Mouse (Mus musculus) embryonic facial prominence, embryonic 14.5 days (tissue): ENCODE data around the gene Smim8. TPM values are rescaled to one million over a fixed set of nuclear protein-coding genes. Genes with fewer than 3 reads are reported as not detected.

Experiments used
- ATAC-seq: fragments of 200-750 bp; cut with Nextera tagmentation; 2 replicates; pipeline ENCODE4 v1.8.0; 2017; ENCODE audit warnings: low read depth, moderate number of reproducible peaks, moderate TSS enrichment
- DNase-seq: peaks from one replicate; pipeline ENCODE4 v3.0.0-alpha.2; 2015; ENCODE audit warnings: low spot score
- H3K27ac ChIP-seq: fragments of 300-500 bp; sonication (generic); replicated peaks from 2 replicates; pipeline ENCODE4 v1.5.1; 2014; ENCODE audit warnings: low read depth, mild to moderate bottlenecking, low read length, moderate library complexity
- H3K27me3 ChIP-seq: fragments of 300-500 bp; sonication (generic); replicated peaks from 2 replicates; pipeline ENCODE4 v1.6.1; 2014; ENCODE audit warnings: low read length; ENCODE audit not compliant: control insufficient read depth, insufficient read depth
- H3K36me3 ChIP-seq: fragments of 300-500 bp; sonication (generic); 2 replicates; pipeline ENCODE4 v1.6.1; 2014; ENCODE audit warnings: low read length, mixed read lengths; ENCODE audit not compliant: control insufficient read depth, insufficient read depth
- H3K4me1 ChIP-seq: fragments of 300-500 bp; sonication (generic); 2 replicates; pipeline ENCODE4 v1.6.1; 2014; ENCODE audit warnings: antibody characterized with exemption, low read length; ENCODE audit not compliant: control insufficient read depth, insufficient read depth
- H3K4me2 ChIP-seq: fragments of 300-500 bp; sonication (generic); 2 replicates; pipeline ENCODE4 v1.6.1; 2014; ENCODE audit warnings: low read depth, mild to moderate bottlenecking, low read length, moderate library complexity, mixed read lengths
- H3K4me3 ChIP-seq: fragments of 300-500 bp; sonication (generic); 2 replicates; pipeline ENCODE4 v1.5.1; 2014; ENCODE audit warnings: low read depth, mild to moderate bottlenecking, low read length
- H3K9ac ChIP-seq: fragments of 300-500 bp; sonication (generic); 2 replicates; pipeline ENCODE4 v1.6.1; 2014; ENCODE audit warnings: low read depth, mild to moderate bottlenecking, low read length, moderate library complexity, mixed read lengths
- H3K9me3 ChIP-seq: fragments of 300-500 bp; sonication (generic); 2 replicates; pipeline ENCODE4 v1.6.1; 2016; ENCODE audit warnings: low read length; ENCODE audit not compliant: control insufficient read depth
- WGBS: fragments of 180-500 bp; shearing (Covaris S2); extraction: QIAGEN DNeasy Blood & Tissue Kit; methylation state at CpG from one replicate; pipeline ENCODE4 v1.1.7; 2014; 5-methylcytosine and 5-hydroxymethylcytosine counted together
- polyA plus RNA-seq: library from polyadenylated mRNA; unstranded; fragments of >200 nt; fragmentation: Nextera tagmentation; extraction: Ambion mirVana; gene quantifications from 2 replicates; pipeline ENCODE4 v1.2.1, GENCODE M21; 2014

Smim8 gene
- polyA plus RNA-seq: 47.3 and 52.7 TPM in 2 replicates

DNA sequence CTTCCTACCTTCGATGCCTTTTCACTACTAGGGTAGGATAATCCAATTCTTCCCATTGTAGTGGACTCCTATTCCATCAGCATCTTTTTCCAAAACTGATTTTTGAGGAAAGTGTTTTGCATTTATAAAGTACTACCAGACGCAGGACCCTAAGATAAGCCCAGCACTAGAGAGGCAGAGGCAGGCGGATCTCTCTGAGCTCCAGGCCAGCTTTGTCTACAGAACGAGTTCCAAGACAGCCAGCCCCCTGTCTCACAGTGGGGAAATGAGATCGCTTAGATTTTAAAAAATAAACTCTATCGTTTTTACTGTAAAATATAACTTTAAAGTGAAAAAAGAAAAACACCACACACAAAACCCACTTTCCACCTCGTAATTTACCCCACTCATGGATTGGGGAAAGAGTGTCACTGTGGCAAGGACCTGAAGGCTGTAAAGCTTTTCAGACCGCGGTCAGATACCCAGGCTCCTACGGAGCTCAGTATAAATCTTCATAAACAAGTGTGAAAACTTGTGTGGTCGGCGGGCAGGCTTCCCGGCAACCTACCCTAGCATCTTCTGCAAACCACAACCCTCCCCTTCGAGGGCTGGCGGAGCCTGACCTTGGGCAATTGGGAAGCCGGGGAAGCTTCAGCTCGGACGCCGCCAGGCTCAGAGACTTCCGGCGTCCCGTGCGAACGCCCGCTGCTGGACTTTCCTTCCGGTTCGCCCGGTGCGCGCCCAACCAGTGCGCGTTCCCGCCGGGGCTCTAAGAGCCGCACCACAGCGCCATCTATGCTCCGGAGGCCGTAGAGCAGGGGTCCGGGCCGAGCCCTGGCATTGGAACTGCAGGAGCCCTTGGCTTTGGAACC is at the start of gene Smim8:
Smim8 (minus strand) TSS at position 747 of the 851 bp plus-strand sequence.
- no peaks in the 10 kb centered on the region for H3K36me3 ChIP-seq
- H3K27me3 ChIP-seq: no peaks in the 10 kb centered on the region
- DNase-seq (peak; percentile 95), ATAC-seq (peak; percentile 95)
- H3K9me3 ChIP-seq: no peaks in the 10 kb centered on the region
- 0 out of 2 replicates have a peak, but pooled peaks cover 3% of the 10 kb centered on the region for H3K4me1 ChIP-seq
- H3K9ac ChIP-seq: peak within 1 kb of the TSS; percentile 83
- H3K4me3 ChIP-seq: peak within 1 kb of the TSS; percentile 70
- WGBS: 6% methylated on average over 34 of the region's 40 CpGs
- H3K4me2 ChIP-seq: peak within 1 kb of the TSS; percentile 76
- H3K27ac ChIP-seq: peak within 1 kb of the TSS; percentile 78; the same call in 1 of the 2 replicates

DNA sequence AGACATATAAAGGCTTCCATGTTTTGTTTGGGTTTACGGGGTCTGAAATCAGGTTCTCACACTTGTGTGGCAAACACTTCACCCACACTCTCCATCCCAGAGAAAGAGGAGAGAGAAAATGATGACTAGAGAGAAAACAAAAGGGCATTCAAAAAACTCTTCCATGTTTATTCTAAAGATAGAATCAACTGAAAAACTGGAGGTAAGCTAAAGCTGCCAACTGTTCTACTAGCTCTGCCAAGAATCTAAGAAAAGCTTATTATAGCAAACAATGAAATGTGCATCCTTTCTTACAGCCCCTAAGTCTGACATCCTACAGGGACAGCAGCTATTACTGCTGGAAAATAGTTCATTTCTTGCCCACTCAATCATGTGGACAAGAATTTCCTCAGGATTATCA is 45.7 kb upstream of the Smim8 start:
- 97% methylated on average over 1 of the region's 1 CpGs for WGBS
- no peak for ATAC-seq
- Histone ChIP-seq H3K4me1 (no peaks in the 10 kb centered on the region), H3K4me3 (no peak overlapping the region), H3K4me2 (no peak overlapping the region), H3K27ac (no peak overlapping the region), H3K36me3 (peaks cover 15% of the 10 kb centered on the region), H3K9me3 (no peaks in the 10 kb centered on the region), H3K9ac (no peak overlapping the region), H3K27me3 (no peaks in the 10 kb centered on the region)
- peak; percentile 15 for DNase-seq

DNA sequence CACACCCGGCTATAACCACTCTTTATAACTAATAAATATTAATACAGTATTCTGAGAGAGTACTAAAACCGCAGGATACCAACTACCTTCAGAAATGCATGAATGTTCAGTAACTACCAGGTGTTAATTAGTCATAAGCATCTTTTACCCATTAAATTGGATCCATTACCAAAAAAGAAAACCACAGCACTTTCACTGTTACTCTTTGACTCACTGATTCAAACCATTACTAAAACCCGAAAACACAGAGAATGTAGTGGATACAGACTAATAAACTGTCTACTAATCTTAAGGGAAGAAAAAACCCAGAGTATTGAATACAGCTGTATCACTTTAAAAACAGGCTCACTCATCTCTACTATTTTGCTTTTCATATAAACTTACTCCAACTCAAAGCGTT is 41.7 kb upstream of the Smim8 start:
- DNase-seq (no peak), ATAC-seq (no peak)
- WGBS: 90% methylated on average over 4 of the region's 4 CpGs
- Histone ChIP-seq H3K4me2 (no peak overlapping the region), H3K4me3 (no peak overlapping the region), H3K27me3 (no peaks in the 10 kb centered on the region), H3K9me3 (no peaks in the 10 kb centered on the region), H3K4me1 (no peaks in the 10 kb centered on the region), H3K27ac (no peak overlapping the region), H3K36me3 (peaks cover 48% of the 10 kb centered on the region), H3K9ac (no peak overlapping the region)

DNA sequence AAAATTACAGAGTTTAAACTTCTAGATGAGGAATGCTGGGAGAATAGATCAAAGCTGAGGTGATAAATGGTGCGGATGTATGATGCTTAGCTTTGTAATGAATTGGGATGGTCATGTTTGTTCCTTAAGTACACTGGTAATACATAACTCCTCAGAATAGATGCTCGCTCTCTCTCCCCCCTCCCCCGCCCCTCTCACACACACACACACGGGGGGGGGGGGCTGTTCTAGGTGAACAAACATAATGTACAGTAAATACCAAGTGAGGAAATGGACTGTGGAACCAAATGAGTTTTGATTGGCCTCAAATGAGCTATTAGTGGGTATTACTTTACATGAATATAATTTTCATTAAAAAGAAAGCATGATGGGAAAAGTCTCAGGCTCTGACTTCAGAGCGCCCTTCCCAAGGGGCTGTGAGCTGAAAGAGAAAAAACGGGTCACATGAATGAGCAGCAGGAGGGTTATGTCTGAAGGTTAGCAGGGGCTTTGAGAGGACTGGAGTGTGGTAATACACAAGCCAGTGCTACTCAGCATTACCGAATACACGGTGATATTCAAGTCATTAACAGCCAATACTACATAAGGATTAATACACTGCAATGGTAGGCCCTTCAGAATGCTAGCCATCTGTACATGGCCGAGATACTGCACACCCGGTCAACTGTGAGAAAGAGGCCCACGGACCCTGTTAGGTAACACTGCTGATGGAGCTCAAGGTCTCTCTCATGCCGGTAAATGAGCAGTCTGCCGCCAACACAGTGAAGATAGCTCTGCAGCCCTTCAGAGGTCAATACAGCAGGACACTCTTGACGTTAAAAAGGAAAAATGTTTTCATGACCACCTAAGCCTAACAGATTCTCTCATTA is 23.2 kb upstream of the Smim8 start:
- Histone ChIP-seq H3K27me3 (no peaks in the 10 kb centered on the region), H3K4me3 (no peak overlapping the region), H3K9me3 (no peaks in the 10 kb centered on the region), H3K4me2 (no peak overlapping the region), H3K27ac (no peak overlapping the region), H3K4me1 (no peaks in the 10 kb centered on the region), H3K36me3 (peaks cover 33% of the 10 kb centered on the region), H3K9ac (no peak overlapping the region)
- ATAC-seq: no peak
- 84% methylated on average over 14 of the region's 14 CpGs for WGBS
- no peak for DNase-seq

DNA sequence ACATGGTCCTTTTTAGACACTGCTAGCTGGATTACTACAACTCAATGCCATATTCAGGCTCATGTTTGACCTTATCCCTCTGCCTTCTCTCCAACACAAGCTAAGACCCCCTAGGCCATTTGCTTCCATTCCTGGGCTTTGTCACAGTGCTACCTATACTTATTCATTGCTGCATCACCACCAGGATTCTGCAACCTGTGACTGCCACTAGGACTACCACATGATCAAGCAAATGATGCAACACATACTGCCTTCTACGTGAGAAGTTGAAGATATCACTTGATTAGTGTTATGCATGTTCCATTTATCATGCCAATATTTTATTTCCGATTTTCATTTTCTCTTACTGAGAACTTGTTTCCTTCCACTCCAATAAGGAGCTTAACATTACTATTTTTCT is 19.8 kb upstream of the Smim8 start:
- no peak for ATAC-seq
- WGBS: 88% methylated on average over 2 of the region's 2 CpGs

DNA sequence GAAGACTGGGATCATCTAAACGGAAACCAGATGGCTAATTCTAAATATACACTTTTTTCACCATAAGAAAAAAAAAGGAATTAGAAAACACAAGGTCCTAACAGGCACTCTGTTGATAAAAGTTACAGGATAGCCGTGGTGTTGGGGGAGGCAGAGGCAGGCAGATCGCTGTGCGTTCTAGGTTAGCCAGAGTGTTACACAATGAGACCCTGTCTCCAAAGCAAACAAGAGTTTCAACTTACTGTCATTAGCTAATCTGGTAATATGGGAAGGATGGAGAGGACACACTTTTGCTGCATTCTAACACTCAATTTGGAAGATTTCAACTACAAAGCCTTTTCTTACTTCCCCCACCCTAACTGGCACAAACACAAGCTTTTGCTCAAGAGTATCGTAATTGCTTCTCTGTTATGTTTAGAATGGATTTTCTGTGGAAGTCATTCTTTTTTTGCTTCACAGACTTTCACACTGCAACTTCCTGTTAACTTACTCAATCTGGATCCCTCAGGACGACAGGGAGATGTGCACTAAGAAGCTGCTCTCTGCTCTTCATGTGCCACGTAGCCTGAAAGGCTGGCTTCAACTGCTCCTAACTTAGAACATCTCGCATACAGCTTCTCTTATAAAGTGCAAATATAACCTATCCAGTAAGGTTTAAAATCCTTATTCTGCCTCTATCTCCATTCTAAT is 19.2 kb upstream of the Smim8 start:
- H3K4me3 ChIP-seq: no peak overlapping the region
- 58% methylated on average over 8 of the region's 8 CpGs for WGBS
- peaks cover 8% of the 10 kb centered on the region; the same call in 1 of the 2 replicates for H3K36me3 ChIP-seq
- H3K9me3 ChIP-seq: no peaks in the 10 kb centered on the region
- no peak for ATAC-seq
- H3K9ac ChIP-seq: no peak overlapping the region
- H3K27ac ChIP-seq: no peak overlapping the region
- no peaks in the 10 kb centered on the region for H3K4me1 ChIP-seq
- DNase-seq: no peak
- no peak overlapping the region for H3K4me2 ChIP-seq
- H3K27me3 ChIP-seq: no peaks in the 10 kb centered on the region

More for the DNA sequence above, 19.8 kb upstream of the Smim8 start:
- Histone ChIP-seq H3K36me3 (peaks cover 12% of the 10 kb centered on the region; the same call in 1 of the 2 replicates), H3K4me3 (no peak overlapping the region), H3K4me2 (no peak overlapping the region), H3K27ac (no peak overlapping the region), H3K4me1 (no peaks in the 10 kb centered on the region), H3K9ac (no peak overlapping the region), H3K27me3 (no peaks in the 10 kb centered on the region), H3K9me3 (no peaks in the 10 kb centered on the region)
- DNase-seq: no peak

DNA sequence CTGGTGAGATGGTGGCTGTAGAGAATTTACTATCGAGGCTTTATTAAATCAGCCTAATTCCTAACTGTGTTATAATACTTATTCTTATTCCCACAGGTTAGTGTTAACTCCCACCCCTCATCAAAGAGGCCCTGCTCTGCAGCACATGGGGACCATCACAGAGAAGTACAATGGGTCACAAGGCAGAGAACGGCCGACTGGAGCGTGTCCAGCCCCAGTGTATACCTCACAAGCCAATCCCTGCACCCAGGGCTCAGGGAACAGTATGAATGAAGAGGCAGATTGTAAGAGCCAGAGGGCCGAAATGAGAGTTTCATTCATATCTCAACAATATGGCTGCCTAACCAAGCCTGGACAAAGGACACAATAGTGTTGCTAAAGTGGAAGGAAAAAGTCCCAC is 18.1 kb upstream of the Smim8 start:
- Histone ChIP-seq H3K4me1 (no peaks in the 10 kb centered on the region), H3K27ac (no peak overlapping the region), H3K4me3 (no peak overlapping the region), H3K9me3 (no peaks in the 10 kb centered on the region), H3K9ac (no peak overlapping the region), H3K27me3 (no peaks in the 10 kb centered on the region), H3K4me2 (no peak overlapping the region), H3K36me3 (no peaks in the 10 kb centered on the region)
- 77% methylated on average over 5 of the region's 5 CpGs for WGBS
- ATAC-seq (no peak), DNase-seq (no peak)

DNA sequence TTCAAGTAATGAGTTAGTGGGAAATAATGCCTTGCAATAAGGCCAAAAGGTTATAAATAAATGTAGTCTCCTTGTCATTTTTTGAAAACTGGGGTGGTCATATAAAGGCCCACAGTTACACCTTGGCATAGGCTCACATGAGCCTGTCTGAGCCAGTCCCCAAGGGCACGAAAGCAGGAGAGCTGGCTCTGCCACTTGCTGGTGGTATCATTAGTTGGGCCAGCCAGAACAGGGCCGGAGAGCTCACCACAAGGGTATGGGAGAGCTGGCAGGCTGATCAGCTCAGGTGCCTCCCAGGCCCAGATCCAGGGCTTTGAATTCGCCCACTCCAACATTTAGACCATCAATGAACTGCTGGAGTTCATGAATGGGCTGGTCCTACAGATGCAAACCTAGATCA is 8.3 kb upstream of the Smim8 start:
- no peaks in the 10 kb centered on the region for H3K4me1 ChIP-seq
- H3K27me3 ChIP-seq: no peaks in the 10 kb centered on the region
- no peak overlapping the region for H3K27ac ChIP-seq
- H3K9ac ChIP-seq: no peak overlapping the region
- H3K4me3 ChIP-seq: no peak overlapping the region
- DNase-seq (no peak), ATAC-seq (no peak)
- no peak overlapping the region for H3K4me2 ChIP-seq
- no peaks in the 10 kb centered on the region for H3K9me3 ChIP-seq
- H3K36me3 ChIP-seq: no peaks in the 10 kb centered on the region
- 83% methylated on average over 3 of the region's 3 CpGs for WGBS
